Mouse (Mus musculus) midbrain, embryonic 12.5 days (tissue): ENCODE measurements around the gene Col3a1. TPM values are rescaled to one million over a fixed set of nuclear protein-coding genes. Genes with fewer than 3 reads are reported as not detected.

Experiments used
- microRNA-seq: library from miRNA; unstranded; fragments of <30 nt; microRNA quantifications from one replicate; pipeline ENCODE4, GENCODE M21; 2017
- polyA plus RNA-seq: library from polyadenylated mRNA; unstranded; fragments of >200 nt; fragmentation: Nextera tagmentation; extraction: Ambion mirVana; gene quantifications from 2 replicates; pipeline ENCODE4 v1.2.1, GENCODE M21; 2016

The Col3a1 gene
- polyA plus RNA-seq, 1 experiment from 2014 or later, result 675 TPM

Small RNA genes within 50 kb of the gene (microRNA-seq; reads per million reads assigned to microRNA genes)
- gene Gm47302, result not detected

Other genes starting within 250 kb of the Col3a1 start
- 48.4 and 54.8 TPM in 2 replicates for gene Col5a2, start 191.7 kb downstream of the Col3a1 start, polyA plus RNA-seq